Mouse (Mus musculus): Measurements from ENCODE around the gene Il15ra. TPM values are rescaled to one million over a fixed set of nuclear protein-coding genes. Genes with fewer than 3 reads are reported as not detected.
"Not testable (repeated sequence)": the region's sequence is repeated elsewhere in the genome, so short reads cannot be mapped to it uniquely, and the experiment has no call there.

The Il15ra gene
- polyA plus RNA-seq, 1 experiment from 2014 or later: 4.3 TPM

DNA sequence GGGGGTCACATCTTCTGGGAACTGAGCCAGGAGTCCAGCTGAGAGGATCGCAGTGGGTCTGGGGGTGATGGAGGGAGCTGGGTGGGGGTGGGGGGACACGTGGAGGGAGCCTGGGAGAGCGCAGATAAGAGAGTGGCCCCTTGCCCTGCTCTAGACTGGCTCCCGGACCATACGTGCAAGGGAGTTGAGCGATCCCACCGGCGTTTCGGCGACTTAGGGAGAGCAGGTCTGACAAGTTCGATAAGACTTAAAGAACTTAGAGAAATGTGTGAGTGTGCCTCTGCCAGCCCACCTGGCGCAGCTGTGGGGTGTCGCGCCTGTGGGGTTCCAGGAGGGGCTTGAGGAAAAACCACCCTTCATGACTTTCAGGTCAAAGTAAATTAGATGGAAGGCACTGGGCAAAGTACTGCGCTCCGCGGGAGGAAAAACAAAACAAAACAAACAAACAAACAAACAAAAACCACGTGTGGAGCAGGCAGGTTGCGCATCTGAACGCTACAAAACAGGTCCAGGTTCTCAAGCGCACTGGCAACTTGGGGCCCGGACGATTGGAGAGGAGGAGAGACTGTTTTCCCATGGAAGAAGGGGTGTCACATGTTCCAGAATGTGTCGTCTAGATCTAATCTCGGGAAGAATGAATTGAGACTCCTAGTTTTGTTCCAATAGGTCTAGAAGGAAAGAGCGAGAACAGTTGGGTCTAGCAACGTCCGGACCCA is 1.1 kb downstream of the Il15ra start:
- H3K4me2 ChIP-seq (ENCODE audit: low read length): peak overlapping the region; percentile 97
- H3K9me3 ChIP-seq (replicated peaks; ENCODE audit: low read length): no peaks in the 10 kb centered on the region
- H3K4me3 ChIP-seq (replicated peaks; ENCODE audit: low read depth, low read length): peak overlapping the region; percentile 71
- no peaks in the 10 kb centered on the region for H3K36me3 ChIP-seq (ENCODE audit: insufficient read depth, low read length)
- no peak overlapping the region for H3K27ac ChIP-seq
- no peaks in the 10 kb centered on the region for H3K27me3 ChIP-seq (ENCODE audit: insufficient read depth, low read length)
- 2% methylated on average over 28 of the region's 28 CpGs for WGBS
- TF ChIP-seq CTCF (IDR thresholded peaks at IDR 0.05; ENCODE audit: low read depth): no peak
- no peak for DNase-seq (ENCODE audit: low spot score)
- H3K9ac ChIP-seq (ENCODE audit: low read depth, low read length): peak overlapping the region; percentile 70
- peak; percentile 51 for ATAC-seq (replicated peaks; ENCODE audit: low FRiP score, low read depth)
- no peaks in the 10 kb centered on the region; the same call in 1 of the 2 replicates for H3K4me1 ChIP-seq (replicated peaks; ENCODE audit: insufficient read depth, low read length)

DNA sequence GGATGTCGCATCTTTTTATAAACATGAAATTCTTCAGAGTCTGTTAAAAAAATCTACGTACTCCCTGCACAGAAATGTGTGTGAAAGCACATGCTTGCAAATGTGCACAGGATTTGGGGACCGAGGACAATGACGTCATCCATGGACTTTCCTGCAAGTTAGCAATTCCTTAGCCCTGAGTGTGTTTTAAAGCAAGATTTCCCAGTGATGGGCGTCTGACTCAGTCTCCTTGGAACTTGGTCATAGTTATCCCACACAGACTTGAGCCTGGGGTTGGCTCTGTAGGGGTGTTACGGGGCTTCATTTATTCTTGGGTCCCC is 1.6 kb downstream of the Il15ra start:
- no peak for TF ChIP-seq CTCF (IDR thresholded peaks at IDR 0.05; ENCODE audit: low read depth)
- no peaks in the 10 kb centered on the region for H3K9me3 ChIP-seq (replicated peaks; ENCODE audit: low read length)
- no peak overlapping the region for H3K9ac ChIP-seq (ENCODE audit: low read depth, low read length)
- ATAC-seq (replicated peaks; ENCODE audit: low FRiP score, low read depth) (no peak), DNase-seq (ENCODE audit: low spot score) (no peak)
- H3K4me3 ChIP-seq (replicated peaks; ENCODE audit: low read depth, low read length): peak overlapping the region; percentile 71; the same call in 1 of the 2 replicates
- H3K4me2 ChIP-seq (ENCODE audit: low read length): peak overlapping the region; percentile 97
- WGBS: 39% methylated on average over 6 of the region's 6 CpGs
- H3K36me3 ChIP-seq (ENCODE audit: insufficient read depth, low read length): no peaks in the 10 kb centered on the region
- no peaks in the 10 kb centered on the region for H3K27me3 ChIP-seq (ENCODE audit: insufficient read depth, low read length)
- H3K4me1 ChIP-seq (replicated peaks; ENCODE audit: insufficient read depth, low read length): no peaks in the 10 kb centered on the region; the same call in 1 of the 2 replicates
- H3K27ac ChIP-seq: no peak overlapping the region

DNA sequence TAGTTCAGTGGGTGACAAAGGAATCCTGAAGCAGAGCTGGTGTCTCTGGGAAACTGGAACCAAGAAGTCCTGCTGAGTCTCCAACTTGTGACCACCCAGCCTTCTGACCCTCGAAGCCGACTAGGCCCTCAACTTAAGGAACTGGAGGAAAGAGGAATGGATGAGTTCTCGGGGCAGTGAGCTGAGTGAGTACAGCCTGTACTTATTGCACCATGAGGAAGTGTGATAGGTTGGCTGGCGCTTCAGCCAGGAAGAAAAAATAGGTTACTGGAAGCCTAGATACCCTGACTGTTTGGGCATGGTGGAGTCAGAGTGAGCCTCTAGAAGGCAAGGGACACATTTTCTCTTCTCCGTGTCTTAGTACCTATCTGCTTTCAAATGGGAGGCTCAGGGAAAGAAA is 3.4 kb downstream of the Il15ra start:
- Histone ChIP-seq H3K27ac (no peak overlapping the region), H3K4me2 (ENCODE audit: low read length) (no peak overlapping the region), H3K27me3 (ENCODE audit: insufficient read depth, low read length) (no peaks in the 10 kb centered on the region), H3K4me3 (replicated peaks; ENCODE audit: low read depth, low read length) (no peak overlapping the region), H3K36me3 (ENCODE audit: insufficient read depth, low read length) (no peaks in the 10 kb centered on the region), H3K9me3 (replicated peaks; ENCODE audit: low read length) (no peaks in the 10 kb centered on the region), H3K4me1 (replicated peaks; ENCODE audit: insufficient read depth, low read length) (no peaks in the 10 kb centered on the region; the same call in 1 of the 2 replicates), H3K9ac (ENCODE audit: low read depth, low read length) (no peak overlapping the region)
- no peak for TF ChIP-seq CTCF (IDR thresholded peaks at IDR 0.05; ENCODE audit: low read depth)
- WGBS: 88% methylated on average over 5 of the region's 5 CpGs
- ATAC-seq (replicated peaks; ENCODE audit: low FRiP score, low read depth): no peak
- DNase-seq (ENCODE audit: low spot score): no peak

DNA sequence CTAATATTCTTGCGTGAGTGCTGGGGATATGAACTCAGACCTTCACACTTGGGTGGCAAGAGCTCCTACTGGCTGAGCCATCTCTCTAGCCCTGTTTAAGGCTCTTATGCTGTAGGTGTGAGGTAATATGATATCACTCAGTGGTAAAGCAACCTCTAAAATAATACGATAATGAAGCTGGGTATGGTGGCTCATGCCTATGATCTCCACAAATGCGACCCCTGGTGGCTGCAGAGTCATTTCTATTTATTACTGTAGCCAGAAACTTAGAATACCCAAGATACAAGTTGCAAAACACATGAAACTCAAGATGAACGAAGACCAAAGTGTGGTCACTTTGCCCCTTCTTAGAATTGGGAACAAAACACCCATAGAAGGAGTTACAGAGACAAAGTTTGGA is 5.0 kb downstream of the Il15ra start:
- not testable (repeated sequence) for ATAC-seq (replicated peaks; ENCODE audit: low FRiP score, low read depth); H3K9ac ChIP-seq (ENCODE audit: low read depth, low read length); H3K9me3 ChIP-seq (replicated peaks; ENCODE audit: low read length); H3K36me3 ChIP-seq (ENCODE audit: insufficient read depth, low read length); H3K4me3 ChIP-seq (replicated peaks; ENCODE audit: low read depth, low read length); H3K4me1 ChIP-seq (replicated peaks; ENCODE audit: insufficient read depth, low read length); H3K27me3 ChIP-seq (ENCODE audit: insufficient read depth, low read length); H3K4me2 ChIP-seq (ENCODE audit: low read length); H3K27ac ChIP-seq
- TF ChIP-seq CTCF (IDR thresholded peaks at IDR 0.05; ENCODE audit: low read depth): peak; percentile 68
- DNase-seq (ENCODE audit: low spot score): peak; percentile 53
- WGBS: 50% methylated on average over 4 of the region's 4 CpGs

DNA sequence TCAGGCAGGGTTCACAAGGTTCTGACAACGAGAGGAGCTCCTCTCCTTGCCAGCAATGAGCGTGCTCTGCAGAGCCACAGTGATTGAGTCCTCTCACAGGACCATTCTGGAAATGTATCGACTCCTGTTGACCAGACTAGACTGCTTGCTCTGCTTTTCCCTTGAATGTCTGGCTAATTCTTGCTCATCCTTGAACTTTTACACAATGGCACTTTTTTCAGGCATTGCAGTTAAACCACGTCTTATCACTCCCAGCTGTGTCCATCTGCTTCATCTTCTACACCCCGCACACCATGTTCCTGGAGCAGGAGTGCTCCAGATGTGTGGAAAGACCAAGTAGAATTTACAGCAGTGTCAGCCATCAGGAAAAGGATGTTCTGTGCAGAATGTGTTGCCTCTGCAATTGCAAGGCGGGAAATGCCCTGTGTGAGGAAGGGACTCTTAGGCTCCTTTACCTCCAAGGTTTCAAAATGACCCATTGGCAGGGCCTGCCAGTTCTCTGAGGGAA is 7.4 kb downstream of the Il15ra start:
- H3K27me3 ChIP-seq (ENCODE audit: insufficient read depth, low read length): no peaks in the 10 kb centered on the region
- no peak for DNase-seq (ENCODE audit: low spot score)
- 81% methylated on average over 6 of the region's 6 CpGs for WGBS
- no peaks in the 10 kb centered on the region for H3K9me3 ChIP-seq (replicated peaks; ENCODE audit: low read length)
- H3K4me2 ChIP-seq (ENCODE audit: low read length): no peak overlapping the region
- no peaks in the 10 kb centered on the region for H3K4me1 ChIP-seq (replicated peaks; ENCODE audit: insufficient read depth, low read length)
- no peak overlapping the region for H3K9ac ChIP-seq (ENCODE audit: low read depth, low read length)
- TF ChIP-seq CTCF (IDR thresholded peaks at IDR 0.05; ENCODE audit: low read depth): no peak
- no peaks in the 10 kb centered on the region for H3K36me3 ChIP-seq (ENCODE audit: insufficient read depth, low read length)
- no peak overlapping the region for H3K27ac ChIP-seq
- no peak overlapping the region for H3K4me3 ChIP-seq (replicated peaks; ENCODE audit: low read depth, low read length)
- ATAC-seq (replicated peaks; ENCODE audit: low FRiP score, low read depth): no peak

DNA sequence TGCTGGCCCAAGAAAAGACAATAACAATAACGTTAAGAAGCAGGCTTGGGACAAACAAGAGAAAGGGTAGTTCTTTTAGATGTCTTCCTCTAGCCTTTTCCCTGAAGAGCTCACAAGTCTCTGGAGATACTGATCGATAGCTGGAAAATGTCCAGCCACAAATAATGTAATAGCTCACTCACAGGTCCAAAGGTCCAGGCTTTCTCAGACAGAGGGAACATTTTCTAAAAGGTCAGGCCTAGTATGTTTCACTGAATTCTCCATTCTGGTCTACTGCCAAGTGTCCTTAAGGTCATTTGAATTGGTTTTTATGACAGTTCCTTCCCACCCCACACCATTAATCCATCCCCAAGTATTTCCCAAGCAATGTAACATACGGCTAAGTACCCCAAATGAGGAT is 7.9 kb downstream of the Il15ra start:
- no peak for DNase-seq (ENCODE audit: low spot score)
- WGBS: 48% methylated on average over 3 of the region's 3 CpGs

More for the DNA sequence above, 7.9 kb downstream of the Il15ra start:
- Histone ChIP-seq H3K9me3 (replicated peaks; ENCODE audit: low read length) (no peaks in the 10 kb centered on the region), H3K4me1 (replicated peaks; ENCODE audit: insufficient read depth, low read length) (no peaks in the 10 kb centered on the region), H3K4me3 (replicated peaks; ENCODE audit: low read depth, low read length) (no peak overlapping the region), H3K4me2 (ENCODE audit: low read length) (no peak overlapping the region), H3K9ac (ENCODE audit: low read depth, low read length) (no peak overlapping the region), H3K27ac (no peak overlapping the region), H3K27me3 (ENCODE audit: insufficient read depth, low read length) (no peaks in the 10 kb centered on the region), H3K36me3 (ENCODE audit: insufficient read depth, low read length) (no peaks in the 10 kb centered on the region)
- no peak for TF ChIP-seq CTCF (IDR thresholded peaks at IDR 0.05; ENCODE audit: low read depth)
- ATAC-seq (replicated peaks; ENCODE audit: low FRiP score, low read depth): peak; percentile 25; the same call in 1 of the 2 replicates
